Mouse (Mus musculus) kidney, postnatal 0 days (tissue): ENCODE data around the gene Hyal6. TPM values are rescaled to one million over a fixed set of nuclear protein-coding genes. Genes with fewer than 3 reads are reported as not detected.

Experiments used
- ATAC-seq: fragments of 200-750 bp; cut with Nextera tagmentation; replicated peaks from 2 replicates; pipeline ENCODE4 v1.8.0; 2017; ENCODE audit warnings: low read depth, moderate number of reproducible peaks, moderate TSS enrichment, moderate library complexity; ENCODE audit not compliant: low FRiP score
- DNase-seq: peaks from one replicate; pipeline ENCODE4 v3.0.0-alpha.2; 2016; ENCODE audit warnings: low spot score
- H3K27ac ChIP-seq: fragments of 300-500 bp; sonication (generic); 2 replicates; pipeline ENCODE4 v1.5.1; 2014; ENCODE audit warnings: mild to moderate bottlenecking
- H3K27me3 ChIP-seq: fragments of 300-500 bp; sonication (generic); 2 replicates; pipeline ENCODE4 v1.6.1; 2014; ENCODE audit warnings: low read length, mixed read lengths; ENCODE audit not compliant: insufficient read depth
- H3K36me3 ChIP-seq: fragments of 300-500 bp; sonication (generic); 2 replicates; pipeline ENCODE4 v1.6.1; 2014; ENCODE audit warnings: low read length, mixed read lengths; ENCODE audit not compliant: insufficient read depth
- H3K4me1 ChIP-seq: fragments of 300-500 bp; sonication (generic); replicated peaks from 2 replicates; pipeline ENCODE4 v1.6.1; 2014; ENCODE audit warnings: antibody characterized with exemption, low read length, mixed read lengths; ENCODE audit not compliant: insufficient read depth
- H3K4me2 ChIP-seq: fragments of 300-500 bp; sonication (generic); 2 replicates; pipeline ENCODE4 v1.6.1; 2014; ENCODE audit warnings: mild to moderate bottlenecking, low read length, moderate library complexity, mixed read lengths
- H3K4me3 ChIP-seq: fragments of 300-500 bp; sonication (generic); replicated peaks from 2 replicates; pipeline ENCODE4 v1.5.1; 2014; ENCODE audit warnings: low read depth, low read length
- H3K9ac ChIP-seq: fragments of 300-500 bp; sonication (generic); 2 replicates; pipeline ENCODE4 v1.6.1; 2014; ENCODE audit warnings: low read depth, low read length
- H3K9me3 ChIP-seq: fragments of 300-500 bp; sonication (generic); replicated peaks from 2 replicates; pipeline ENCODE4 v1.6.1; 2016; ENCODE audit warnings: low read length, inconsistent platforms, mixed read lengths
- CTCF ChIP-seq: IDR thresholded peaks from 2 replicates; pipeline ENCODE4 v1.5.1; 2016; ENCODE audit warnings: antibody characterized with exemption, low read depth, mild to moderate bottlenecking, moderate library complexity
- WGBS: fragments of 180-500 bp; shearing (Covaris S2); extraction: QIAGEN DNeasy Blood & Tissue Kit; methylation state at CpG from one replicate; pipeline ENCODE4 v1.1.7; 2014; 5-methylcytosine and 5-hydroxymethylcytosine counted together
- polyA plus RNA-seq: library from polyadenylated mRNA; unstranded; fragments of >200 nt; fragmentation: Nextera tagmentation; extraction: Ambion mirVana; gene quantifications from 2 replicates; pipeline ENCODE4 v1.2.1, GENCODE M21; 2015

Hyal6 gene
- polyA plus RNA-seq, 1 experiment from 2014 or later: not detected

DNA sequence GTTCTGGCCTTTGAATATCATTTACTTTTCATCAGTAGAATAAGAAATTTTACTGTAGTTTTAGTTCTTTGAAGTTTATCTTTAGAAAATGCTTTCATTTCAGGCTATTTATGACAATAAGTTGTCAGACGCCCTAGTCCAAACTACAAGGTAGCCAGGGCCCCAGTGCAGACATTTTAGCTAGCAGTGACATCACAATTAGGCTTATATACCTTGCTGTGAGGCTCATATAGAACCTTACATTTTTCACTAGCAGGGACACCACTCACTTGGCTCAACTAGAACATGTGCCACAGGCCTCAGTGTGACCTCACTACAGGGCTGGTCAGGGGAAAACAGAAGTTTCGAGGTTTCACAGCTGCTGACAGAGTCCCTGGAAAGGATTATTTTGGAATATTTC is 25.5 kb upstream of the Hyal6 start:
- 63% methylated on average over 2 of the region's 2 CpGs for WGBS
- H3K4me3 ChIP-seq: no peak overlapping the region
- no peak for TF ChIP-seq CTCF
- H3K27me3 ChIP-seq: no peaks in the 10 kb centered on the region; the same call in 1 of the 2 replicates
- H3K27ac ChIP-seq: no peak overlapping the region
- no peak overlapping the region for H3K9ac ChIP-seq
- H3K4me1 ChIP-seq: no peaks in the 10 kb centered on the region
- H3K4me2 ChIP-seq: no peak overlapping the region
- H3K36me3 ChIP-seq: no peaks in the 10 kb centered on the region
- DNase-seq: no peak
- ATAC-seq: no peak
- no peaks in the 10 kb centered on the region for H3K9me3 ChIP-seq

GRCm38 (mm10) chr6:24721317-24722099 is 11.5 kb upstream of the Hyal6 start:
- WGBS: 29% methylated on average over 13 of the region's 13 CpGs
- TF ChIP-seq CTCF: peak; percentile 76
- no peak overlapping the region for H3K27ac ChIP-seq
- no peaks in the 10 kb centered on the region for H3K4me1 ChIP-seq
- no peaks in the 10 kb centered on the region for H3K27me3 ChIP-seq
- no peaks in the 10 kb centered on the region for H3K9me3 ChIP-seq
- no peaks in the 10 kb centered on the region for H3K36me3 ChIP-seq
- H3K9ac ChIP-seq: no peak overlapping the region
- no peak overlapping the region for H3K4me3 ChIP-seq
- DNase-seq (peak; percentile 82), ATAC-seq (no peak)
- no peak overlapping the region for H3K4me2 ChIP-seq

DNA sequence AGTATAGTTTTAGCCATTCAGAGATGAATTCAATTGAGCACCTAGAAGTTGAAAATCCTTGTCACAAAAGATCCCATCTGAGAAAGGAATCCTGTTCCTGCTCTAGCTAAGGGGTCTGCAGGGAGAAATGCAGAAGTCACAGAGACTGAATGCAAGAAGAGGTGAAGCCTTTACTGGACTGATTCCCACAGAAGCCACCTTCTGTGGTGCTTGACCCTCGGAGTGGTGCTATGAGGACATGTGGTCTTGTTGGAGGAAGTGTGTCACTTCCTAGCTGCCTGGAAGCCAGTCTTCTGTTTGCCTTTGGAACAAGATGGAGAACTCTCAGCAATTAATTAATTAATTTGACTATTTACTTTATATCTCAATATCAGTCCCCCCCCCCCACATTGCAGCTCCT is 4.9 kb upstream of the Hyal6 start:
- Histone ChIP-seq H3K9ac (no peak overlapping the region), H3K27ac (no peak overlapping the region), H3K4me2 (no peak overlapping the region), H3K9me3 (no peaks in the 10 kb centered on the region), H3K36me3 (no peaks in the 10 kb centered on the region), H3K4me1 (no peaks in the 10 kb centered on the region), H3K4me3 (no peak overlapping the region), H3K27me3 (no peaks in the 10 kb centered on the region)
- no peak for TF ChIP-seq CTCF
- DNase-seq (no peak), ATAC-seq (no peak)
- WGBS: 73% methylated on average over 1 of the region's 1 CpGs

GRCm38 (mm10) chr6:24734565-24734964 is 1.5 kb downstream of the Hyal6 start:
- Histone ChIP-seq H3K4me1 (no peaks in the 10 kb centered on the region), H3K27ac (no peak overlapping the region), H3K4me3 (no peak overlapping the region), H3K27me3 (no peaks in the 10 kb centered on the region), H3K36me3 (no peaks in the 10 kb centered on the region), H3K9ac (no peak overlapping the region), H3K9me3 (no peaks in the 10 kb centered on the region), H3K4me2 (no peak overlapping the region)
- 89% methylated on average over 6 of the region's 6 CpGs for WGBS
- DNase-seq (no peak), ATAC-seq (no peak)
- no peak for TF ChIP-seq CTCF

- WGBS: 85% methylated on average over 4 of the region's 4 CpGs
- Histone ChIP-seq H3K36me3 (no peaks in the 10 kb centered on the region), H3K27ac (no peak within 1 kb of the TSS), H3K4me1 (no peaks in the 10 kb centered on the region), H3K27me3 (no peaks in the 10 kb centered on the region), H3K9me3 (no peaks in the 10 kb centered on the region), H3K4me3 (no peak within 1 kb of the TSS), H3K9ac (no peak within 1 kb of the TSS), H3K4me2 (no peak within 1 kb of the TSS)
- DNase-seq (no peak), ATAC-seq (no peak)
- TF ChIP-seq CTCF: no peak
Observed at GRCm38 (mm10) chr6:24748029-24748428, 15.0 kb downstream of the Hyal6 start, which contains the start of gene Hyal4. Hyal4 (plus strand) TSS chr6:24748329.

DNA sequence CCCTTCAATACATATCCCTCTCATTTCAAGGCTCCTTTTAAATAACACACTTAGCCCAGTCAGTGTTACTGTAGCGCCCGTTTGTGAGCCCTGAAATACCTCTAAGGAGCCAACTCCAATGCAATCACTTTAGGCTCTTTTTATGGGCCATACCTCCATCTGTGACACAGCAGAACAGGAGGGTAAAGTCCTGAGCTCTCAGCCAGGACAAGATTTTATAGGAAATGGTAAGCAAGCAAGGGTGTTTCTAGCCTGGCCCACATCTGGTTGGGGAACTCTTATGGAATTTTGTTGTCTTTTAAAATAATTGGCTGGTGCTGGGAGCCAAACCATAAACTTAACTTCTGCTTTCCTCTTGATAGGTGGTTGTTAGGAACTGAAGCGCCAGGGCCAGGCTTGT is 26.2 kb downstream of the Hyal6 start:
- no peak for TF ChIP-seq CTCF
- WGBS: 77% methylated on average over 3 of the region's 3 CpGs
- DNase-seq: no peak
- Histone ChIP-seq H3K4me1 (no peaks in the 10 kb centered on the region), H3K27ac (no peak overlapping the region), H3K9me3 (no peaks in the 10 kb centered on the region), H3K9ac (no peak overlapping the region), H3K4me2 (no peak overlapping the region), H3K36me3 (no peaks in the 10 kb centered on the region), H3K4me3 (no peak overlapping the region), H3K27me3 (no peaks in the 10 kb centered on the region)
- no peak for ATAC-seq
